Mouse (Mus musculus) layer of hippocampus, adult 11-12 months (tissue): Measurements from ENCODE around the gene Pip5k1b.
"Not testable (repeated sequence)": the region's sequence is repeated elsewhere in the genome, so short reads cannot be mapped to it uniquely, and the experiment has no call there.

Experiments used
- DNase-seq: peaks from one replicate; pipeline ENCODE4 v3.0.0; 2022; ENCODE audit warnings: low spot score

Pip5k1b gene

DNA sequence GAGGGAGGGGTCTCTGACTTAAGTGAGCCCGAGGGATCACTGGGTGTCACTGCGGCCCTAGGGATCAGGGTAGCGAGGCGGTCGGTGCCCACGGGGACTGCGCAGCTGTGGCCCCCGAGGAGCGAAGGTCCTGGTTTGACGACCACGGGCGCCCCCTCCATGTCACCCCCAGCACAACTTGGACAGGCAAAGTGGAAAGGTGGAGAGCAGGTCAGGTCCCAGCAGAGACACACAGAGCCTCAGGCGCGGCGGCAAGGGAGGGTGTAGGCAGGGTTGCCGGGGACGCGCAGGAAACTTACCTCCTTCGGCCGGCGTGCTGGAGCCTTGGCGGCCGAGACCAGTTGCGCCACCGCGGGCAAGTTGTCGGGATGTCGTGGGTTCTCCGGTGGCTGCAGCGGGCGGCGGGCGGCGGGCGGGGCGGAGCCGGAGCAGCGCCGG is at the start of gene Pip5k1b:
Pip5k1b (minus strand) TSS at position 407 of the 438 bp plus-strand sequence.
- DNase-seq: peak; percentile 22

DNA sequence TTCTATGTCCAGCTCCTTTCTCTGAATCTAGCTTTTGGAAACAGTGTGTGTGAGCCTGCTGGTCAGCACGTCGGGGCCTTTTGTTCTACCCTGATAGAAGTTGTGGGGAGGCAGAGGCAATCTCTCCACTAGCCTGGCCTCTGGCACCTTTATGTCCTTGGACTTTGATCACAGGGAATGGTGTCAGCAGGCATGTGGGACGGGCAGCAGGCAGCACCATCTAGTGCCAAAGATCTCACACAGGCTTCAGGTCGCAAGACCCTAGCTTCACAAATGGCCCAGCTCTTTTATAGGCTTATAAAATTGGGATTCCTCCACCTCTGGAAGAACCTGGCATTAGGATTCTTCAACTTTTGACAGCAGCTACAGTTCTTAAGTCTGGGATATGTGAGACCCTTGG is 48.4 kb upstream of the Pip5k1b start:
- no peak for DNase-seq

DNA sequence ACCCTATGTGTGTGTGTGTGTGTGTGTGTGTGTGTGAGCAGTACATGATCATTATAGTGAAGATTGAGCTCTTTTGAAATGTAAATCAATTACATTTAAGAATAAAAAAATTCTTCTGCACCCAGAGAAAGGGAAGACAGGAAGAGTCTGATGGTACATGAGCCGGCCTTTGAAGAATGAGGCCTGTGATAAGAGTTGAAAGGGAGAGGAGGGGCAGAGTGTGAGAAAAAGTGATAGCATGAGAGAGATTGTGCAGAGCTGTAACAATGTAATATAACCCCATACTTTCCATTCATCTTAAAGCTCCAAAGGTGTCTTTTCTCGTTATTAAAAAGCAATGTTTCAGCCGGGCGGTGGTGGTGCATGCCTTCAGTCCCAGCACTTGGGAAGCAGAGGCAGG is 47.8 kb upstream of the Pip5k1b start:
- DNase-seq: no peak

DNA sequence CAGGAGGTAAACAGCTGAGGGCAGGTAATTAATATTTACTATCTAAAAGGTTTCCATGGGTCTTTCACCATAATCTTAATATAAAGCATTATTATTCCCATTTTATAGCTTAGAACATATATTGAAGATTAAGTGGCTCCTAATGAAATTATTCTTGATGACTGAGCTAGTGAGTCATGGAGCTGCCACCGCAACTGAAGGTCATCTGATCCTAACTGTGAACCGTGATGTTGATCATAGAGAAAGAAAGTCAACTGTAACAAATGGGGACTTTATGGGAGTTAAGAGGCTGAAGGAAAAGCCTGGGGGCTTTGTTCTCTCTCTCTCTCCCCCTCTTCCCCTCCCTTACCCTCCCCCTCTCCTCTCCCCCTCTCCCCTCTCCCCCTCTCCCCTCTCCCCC is 31.1 kb upstream of the Pip5k1b start:
- DNase-seq: no peak

DNA sequence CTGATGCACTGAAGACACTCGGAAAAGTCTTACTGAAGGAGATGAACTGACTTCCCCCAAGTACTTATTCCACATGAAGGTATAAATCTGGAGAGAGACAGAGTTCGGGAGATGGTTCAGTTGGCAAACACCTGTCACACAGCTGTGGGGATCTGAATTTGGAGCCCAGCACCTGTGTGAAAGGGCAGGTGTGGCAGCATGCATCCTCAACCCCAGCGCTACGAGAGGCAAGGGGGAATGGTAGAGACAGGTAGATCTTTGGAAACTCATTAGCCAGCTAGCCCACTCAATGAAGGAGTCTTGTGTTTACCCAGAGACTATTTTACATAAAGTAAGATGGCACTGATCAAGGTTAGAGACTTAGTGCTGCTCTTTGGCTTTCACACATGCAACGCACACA is 29.5 kb upstream of the Pip5k1b start:
- no peak for DNase-seq

DNA sequence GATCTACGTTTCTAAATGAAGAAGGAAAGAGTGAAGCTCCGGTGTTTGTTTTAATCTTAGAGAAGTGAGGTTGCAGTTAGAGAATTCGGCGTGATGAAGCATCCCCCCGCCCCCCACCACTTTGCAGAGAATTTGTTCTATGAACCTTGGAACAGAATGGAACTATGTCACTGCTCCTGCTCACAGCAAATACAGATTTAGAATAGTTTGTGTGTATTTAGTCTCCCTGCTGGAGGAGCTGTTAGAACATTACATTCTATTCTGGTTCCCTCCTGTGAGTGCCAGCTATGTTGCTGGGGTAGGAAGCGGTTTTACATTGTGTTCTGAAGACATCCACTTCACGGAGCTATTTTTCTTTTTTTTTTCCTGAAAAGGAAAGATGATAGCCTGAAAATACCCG is 28.3 kb upstream of the Pip5k1b start:
- peak; percentile 15 for DNase-seq

DNA sequence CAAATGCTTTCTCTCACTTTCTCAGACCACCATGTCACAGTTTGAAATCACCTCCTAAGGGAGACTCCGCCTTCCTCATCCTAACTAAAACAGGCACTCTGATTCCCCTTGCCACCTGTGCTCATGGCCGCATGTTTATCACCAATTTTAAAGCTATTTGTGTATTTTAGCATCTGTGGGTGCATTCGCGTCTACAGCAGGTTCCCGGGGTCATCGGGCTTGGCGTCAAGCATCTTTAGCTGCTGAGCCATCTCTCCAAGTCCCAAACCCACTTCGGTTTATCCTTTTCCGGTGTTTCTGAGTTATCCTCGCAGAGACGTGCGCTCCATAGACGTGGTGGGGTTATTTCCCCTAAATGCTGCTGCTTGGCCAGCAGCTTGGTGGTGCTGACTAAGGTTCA is 20.5 kb upstream of the Pip5k1b start:
- DNase-seq: no peak

DNA sequence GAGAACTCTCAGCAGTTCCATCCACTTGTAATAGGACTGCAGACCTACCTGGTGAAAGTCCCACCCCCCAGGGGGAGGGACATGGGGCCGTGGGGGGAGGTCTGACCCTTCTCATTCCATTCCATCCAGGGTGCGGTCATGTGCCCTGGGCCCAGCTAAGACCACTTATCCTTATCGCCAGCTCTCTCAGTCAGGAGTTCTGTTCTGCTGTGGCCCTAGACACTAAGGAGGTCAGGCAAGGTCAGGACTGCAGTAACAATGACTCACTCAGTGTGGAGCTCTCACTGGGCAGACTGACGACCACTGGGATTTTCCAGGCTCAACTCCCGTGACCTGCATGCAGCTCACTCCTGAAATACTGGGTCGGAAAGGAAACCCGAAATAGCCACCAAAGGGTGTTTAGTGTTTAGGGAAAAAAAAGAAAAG is 16.1 kb upstream of the Pip5k1b start:
- DNase-seq: no peak

DNA sequence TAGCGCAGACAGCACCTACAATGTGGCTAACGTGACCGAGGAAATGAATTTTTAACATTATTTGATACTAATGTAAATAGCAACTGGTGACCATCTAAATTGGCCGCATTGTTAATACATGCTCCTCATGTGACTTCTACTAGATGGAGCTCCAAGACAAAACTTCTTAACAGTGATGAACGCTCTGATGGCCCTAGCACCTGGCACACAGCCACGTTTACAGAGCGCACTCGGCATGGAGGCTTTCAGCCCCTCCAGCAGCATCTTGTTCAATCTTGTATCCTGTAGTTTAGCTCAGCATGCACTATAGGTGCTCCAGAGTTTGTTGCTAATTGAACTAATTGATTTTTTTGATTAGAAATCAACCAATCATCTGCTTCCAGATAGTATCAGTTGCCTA is 15.3 kb upstream of the Pip5k1b start:
- DNase-seq: no peak

DNA sequence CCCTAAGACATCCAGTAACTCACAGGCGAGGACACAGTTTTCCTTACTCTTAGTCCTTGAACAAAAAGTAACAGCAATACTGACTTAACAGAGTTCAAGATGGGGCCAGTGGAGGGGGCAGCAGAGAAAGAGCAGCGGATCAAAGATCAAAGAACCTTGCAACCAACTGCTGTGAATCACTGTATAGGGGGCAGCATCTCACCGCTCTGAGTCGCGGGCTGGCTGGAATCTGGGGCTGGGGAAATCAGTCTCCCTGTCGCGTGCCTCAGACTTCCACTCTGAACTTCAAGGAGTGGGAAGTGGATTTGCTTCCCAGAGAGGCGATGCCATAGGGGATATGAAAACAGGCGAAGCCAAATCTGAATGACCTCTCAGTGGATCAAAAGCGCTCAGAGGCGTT is 1.8 kb upstream of the Pip5k1b start:
- no peak for DNase-seq

DNA sequence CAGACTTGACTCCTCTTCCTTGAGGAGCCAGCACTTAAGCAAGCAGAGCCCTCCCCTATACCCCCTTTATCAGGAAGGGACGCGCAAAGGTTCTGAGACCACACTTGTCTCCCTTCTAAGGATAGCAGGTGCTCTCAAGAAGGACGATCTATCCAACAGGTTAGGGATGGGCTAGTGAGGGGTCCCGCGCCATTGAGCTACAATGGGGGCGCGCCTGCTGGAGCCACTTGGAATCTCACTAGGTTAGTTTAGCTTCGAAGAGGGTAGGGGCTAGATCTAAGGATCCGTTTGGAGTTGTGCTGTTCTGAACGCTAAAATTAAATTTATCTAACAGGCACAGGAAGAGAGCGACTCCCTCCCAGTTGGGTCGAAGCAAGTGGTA is 904 bp upstream of the Pip5k1b start:
- DNase-seq: no peak

DNA sequence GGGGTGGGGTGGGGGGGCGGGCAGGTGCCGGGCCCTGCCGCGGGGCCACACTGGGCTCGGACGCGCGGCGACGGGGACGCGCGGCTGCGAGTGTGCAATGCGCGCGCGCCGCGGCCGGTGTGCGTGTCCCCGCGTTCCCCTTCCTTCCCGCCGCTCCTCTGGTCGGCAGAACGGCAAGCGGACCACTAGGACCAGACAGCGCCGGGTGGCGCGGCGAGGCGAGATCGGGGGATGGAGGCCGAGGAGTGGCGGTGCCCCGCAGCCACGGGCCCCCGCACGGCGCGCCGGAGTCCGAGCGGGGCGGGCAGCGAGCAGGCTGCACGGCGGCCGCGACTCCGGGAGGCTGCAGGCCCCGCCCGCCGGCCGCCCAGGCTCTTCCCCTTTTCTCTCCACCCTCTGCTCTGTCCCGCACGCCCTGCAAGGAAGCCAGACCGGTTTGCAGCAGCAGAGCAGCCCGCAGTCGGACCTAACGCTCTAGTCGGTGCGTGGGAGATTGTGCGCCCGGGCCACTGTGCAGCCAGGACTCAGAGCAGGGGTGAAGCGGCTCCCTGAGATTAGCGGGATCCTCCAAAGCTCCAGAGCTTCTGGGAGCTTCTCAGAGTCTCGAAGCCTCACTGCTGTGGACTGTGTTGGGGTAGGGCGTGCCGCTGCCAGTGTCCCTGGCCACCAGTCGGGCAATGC is 372 bp upstream of the Pip5k1b start:
- DNase-seq: peak; percentile 55

DNA sequence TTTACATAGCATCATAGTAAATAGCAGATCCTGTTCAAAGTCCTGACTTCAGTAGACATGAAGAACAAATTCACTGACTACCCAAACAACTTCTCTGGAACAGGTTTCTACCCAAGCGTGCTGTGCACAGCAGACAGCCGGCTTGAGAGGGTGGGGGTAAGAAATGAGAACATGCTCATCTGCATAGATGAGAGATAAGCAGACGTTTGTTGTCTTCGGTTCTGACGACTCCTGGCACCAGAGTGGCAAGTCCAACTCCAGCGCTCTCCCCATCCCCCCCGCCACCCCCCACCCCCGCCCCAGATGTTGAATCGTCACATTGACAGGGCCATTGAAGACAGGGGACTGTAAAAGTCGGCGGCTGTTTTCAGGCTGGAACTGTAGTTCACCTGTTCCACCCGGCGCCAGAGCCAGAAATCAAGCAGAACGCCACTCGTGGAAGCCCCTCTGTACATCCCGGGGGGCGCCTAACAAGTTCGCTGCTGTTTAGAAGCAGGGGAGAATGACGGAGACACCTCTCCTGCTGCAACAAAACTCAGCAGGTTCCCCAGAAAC is 684 bp downstream of the Pip5k1b start:
- peak; percentile 20 for DNase-seq

DNA sequence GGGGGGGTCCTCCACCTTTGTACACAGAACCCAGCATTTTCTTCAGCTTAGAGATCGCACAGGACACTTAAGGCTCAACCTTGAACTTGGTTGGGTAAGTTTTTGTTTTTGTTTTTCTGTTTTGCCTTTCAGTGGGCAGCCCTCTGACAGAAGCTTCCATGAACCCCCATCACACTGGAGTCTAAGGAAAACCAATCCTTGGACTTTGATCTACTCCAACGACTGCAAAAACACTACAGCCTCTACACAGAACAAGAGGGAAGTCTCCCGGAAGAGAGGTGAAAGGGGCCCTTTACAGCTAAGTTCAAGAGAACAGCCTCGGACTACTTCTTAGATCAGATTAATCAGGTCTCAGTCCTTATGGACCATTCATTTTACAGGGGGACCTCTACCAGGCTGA is 1.2 kb downstream of the Pip5k1b start:
- no peak for DNase-seq

DNA sequence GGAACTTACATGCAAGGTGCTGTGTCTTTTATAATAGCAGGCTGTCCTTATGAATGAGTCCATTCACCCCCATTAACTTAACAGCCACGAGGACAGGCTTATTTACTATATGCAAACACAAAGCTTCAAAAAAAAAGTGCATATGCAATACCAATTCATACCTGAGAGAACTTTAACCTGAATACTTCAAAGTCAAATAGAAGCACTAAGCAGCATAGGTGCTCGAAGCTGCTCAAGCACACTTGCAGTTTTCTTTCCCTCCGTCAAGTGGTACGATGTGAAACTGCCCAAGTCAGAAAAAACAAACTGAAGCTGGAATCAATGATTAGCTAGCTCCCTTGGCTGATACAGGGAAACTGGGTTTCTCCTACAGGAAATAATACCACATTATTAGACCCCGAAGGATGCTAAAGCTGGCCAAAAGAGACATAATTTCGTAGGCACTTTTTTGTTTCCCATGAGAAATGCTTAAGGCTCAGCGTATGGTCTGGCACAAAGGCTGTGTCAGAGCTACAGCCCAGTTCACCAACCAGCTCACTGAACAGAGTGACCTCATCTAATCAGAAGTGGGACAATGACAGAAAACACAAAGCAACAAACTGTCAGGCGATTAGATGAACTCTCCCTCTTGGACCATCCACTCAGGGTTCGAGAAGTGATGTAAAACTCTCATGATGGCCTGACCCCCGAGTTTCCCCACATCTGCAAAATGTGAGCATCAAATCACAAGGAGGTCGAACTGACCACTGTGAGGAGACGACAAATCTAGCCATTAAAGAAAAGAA is 2.2 kb downstream of the Pip5k1b start:
- no peak for DNase-seq

DNA sequence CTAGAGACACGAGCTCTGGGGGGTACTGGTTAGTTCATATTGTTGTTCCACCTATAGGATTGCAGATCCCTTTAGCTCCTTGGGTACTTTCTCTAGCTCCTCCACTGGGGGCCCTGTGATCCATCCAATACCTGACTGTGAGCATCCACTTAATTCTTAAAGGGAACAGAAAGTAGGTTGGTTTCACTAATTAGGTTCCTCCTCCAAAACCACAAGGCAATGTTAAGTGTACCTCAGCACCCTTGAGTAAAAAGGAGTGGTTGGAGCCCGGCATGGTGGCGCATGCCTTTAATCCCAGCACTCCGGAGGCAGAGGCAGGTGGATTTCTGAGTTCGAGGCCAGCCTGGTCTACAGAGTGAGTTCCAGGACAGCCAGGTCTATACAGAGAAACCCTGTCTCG is 3.0 kb downstream of the Pip5k1b start:
- not testable (repeated sequence) for DNase-seq

DNA sequence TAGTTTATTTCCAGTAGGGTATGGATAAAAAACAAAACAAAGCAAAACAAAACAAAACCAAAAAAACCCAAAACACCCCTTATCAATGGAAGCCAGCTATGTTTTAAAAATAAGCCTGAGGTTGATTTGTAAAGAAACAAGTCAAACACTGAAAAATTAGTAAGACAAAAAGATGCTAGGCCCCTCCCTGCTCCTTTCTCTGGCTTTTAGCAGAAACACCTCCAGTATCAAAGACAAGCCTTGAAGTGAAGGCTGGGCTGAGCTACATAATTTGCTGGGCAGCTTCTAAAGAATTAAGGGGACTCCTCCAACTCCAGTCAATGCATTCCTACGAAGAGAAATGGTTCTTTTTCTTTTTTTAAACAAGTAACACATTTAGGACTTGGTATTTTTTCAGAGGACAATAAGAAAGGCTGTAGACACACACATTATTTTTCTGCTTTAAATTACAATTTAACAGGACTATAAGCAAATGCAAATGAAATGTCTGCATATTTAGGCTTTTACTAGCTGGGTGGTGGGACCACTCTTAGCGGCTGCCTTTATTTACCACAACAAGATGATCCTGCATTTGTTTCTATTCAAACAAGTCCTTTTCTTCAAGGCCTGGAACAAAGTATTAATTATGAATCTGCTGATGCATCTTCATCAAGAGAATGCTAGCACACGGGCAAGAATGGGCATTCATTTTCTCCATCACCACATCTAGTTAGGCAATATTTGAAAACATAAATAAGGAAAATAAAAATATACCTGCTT is 4.3 kb downstream of the Pip5k1b start:
- DNase-seq: no peak

DNA sequence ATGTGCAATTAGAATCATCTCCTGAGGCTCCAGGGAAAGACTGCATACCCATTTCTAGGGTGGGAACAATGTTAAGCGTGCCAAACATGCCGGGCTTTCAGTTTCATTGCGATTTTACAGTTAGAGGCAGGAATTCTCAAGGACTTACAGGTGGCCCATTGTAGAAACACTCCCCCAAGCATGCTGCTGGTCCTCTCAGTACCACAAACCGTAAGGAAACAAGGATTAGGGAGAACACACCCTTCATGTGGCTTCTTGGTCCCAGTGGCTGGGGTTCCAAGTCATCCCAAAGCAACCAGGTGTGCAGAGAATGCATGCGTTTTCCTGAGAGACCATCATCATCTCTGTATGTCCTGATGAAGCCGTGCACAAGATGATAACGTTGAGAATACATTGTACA is 4.9 kb downstream of the Pip5k1b start:
- DNase-seq: no peak

DNA sequence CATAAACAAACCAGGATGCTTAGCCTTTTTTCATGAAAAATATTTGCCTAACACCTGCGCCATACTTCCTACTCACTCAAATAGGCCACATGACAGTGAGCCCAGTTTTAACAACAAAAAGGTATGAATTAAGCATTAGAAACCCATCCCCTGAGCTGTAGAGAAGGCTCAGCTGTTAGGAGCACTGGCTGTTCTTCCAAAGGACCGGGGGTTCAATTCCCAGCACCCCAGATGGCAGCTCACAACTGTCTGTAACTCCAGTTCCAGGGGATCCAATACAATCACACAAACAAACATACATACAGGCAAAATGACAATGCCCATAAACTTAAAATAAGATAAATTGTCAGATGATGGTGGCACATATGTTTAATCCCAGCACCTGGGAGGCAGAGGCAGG is 5.7 kb downstream of the Pip5k1b start:
- DNase-seq: no peak

DNA sequence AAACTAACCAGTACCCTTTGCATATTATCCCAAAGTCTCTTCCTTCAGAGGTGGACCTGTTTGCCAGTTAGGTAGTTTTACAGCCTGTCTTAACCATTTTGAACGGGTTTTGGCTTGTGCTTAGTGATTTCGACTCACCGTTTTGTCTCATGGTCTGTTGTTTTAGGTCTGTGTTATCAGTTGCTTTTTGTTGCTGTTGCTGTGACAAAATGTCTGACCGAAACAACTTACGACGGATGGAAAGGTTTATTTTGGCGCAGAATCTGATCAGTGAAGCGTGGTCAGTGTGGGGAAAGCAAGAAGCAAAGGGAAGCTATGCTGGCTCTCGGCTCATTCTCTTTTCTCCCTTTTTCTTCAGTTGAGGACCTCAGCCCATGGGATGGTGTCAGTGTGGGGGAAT is 7.3 kb downstream of the Pip5k1b start:
- DNase-seq: no peak

DNA sequence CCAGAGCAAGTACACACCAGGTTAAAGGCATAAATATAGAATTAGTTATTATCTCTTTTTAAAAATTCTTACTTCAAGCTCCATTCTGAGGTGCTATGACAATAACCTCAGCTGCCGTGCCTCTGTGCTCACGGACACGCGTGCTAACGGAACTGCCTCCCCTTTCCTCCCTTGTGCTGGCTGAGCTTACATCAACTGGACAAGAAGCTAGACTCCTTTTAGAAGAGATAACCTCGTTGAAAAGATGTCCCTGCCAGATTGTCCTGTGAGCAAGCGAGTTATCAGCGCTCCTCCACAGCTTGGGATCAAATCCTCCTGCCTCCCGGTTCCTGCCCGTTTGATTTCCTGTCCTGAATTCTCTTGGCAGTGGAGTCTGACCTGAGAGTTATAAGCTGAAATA is 9.5 kb downstream of the Pip5k1b start:
- no peak for DNase-seq
